Mouse (Mus musculus): ENCODE data around the gene Clip3.

Gene Clip3

DNA sequence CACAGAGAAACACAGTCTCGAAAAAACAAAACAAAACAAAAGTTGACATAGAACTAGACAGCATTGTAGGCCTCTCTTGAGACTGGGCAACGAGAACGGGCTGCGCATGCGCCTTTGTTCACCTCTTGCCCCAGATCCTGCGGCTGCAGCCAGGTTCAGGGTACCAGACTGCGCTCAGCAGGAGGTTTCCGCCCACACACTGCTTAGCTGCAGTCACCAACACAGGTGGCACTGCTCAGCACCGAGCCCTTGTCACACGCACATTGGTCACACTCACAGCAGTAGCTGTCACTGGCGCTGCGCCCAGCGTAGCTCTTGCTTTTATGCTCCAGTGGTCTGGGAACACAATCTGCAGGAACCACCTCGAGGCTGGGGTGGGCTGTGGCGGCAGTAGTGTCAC lies 35.6 kb downstream of the Clip3 start:
- DNase-seq: peak; percentile 73 to 82

DNA sequence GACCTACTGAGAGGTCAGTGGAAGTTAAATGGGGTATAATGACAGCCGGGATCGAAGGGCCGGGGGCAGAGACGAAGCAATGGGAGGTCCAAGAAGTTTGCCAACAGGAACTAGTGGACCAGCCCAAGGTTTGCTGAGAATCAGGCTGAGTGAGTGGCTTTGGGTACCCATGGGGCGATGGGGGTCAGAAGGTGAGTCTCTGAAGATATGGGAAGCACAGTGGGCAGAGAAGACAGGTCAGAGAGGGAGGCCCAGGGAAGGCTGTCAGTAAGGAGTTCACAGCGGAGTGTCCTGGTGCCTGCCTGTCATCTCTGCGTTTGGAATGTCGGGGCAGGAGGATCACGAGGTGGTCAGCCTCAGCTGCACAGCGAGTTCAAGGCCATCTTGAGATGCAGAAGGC lies 36.9 kb downstream of the Clip3 start:
- no peak for DNase-seq

DNA sequence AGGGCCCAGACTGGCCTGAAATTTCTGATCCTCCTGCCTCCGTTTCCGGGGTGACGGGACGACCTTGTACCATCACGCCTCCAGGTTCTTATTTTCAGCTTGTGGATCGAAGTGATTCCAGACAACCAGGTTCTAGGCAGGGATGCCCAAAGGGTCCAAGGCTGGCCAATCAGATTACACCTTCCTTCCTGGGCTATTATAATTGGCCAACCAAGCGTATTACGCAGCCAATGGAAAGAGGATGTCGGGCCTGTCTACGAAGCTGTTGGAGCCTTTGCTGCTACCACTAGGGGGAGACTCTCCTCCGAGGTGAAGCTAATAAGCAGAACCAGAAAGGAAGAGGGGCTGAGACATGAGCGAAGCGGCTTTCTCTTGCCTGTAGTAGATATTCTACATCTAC lies 40.4 kb downstream of the Clip3 start:
- DNase-seq: peak; percentile 79 to 90

DNA sequence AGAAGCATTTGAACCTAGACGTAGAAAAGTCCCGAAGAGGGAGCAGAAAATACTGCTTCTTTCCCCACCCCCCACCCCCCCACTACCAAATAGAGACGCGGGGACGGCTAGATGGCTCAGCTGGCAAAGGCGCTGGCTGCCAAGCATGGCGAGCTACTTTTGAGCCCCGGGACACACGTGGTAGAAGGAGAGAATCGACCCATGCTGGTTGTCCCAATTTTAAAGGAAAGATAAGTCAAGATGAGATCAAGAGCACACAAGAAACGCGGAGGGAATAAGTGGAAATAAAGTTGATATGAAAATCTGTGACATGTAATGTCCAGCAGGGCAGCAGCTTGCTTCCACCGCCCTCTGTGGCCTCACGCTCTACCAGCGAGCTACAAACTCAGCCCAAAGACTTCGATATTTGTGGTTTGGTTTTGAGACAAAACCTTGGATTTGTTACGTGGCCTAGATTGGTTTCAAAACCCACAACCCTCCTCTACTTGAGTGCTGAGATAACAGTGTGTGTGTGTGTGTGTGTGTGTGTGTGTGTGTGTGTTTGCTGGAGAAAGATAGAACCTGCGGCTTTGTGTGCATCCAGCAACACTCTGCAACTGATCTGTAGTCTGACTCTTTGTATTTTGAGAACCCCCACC lies 41.2 kb downstream of the Clip3 start:
- no peak for DNase-seq

DNA sequence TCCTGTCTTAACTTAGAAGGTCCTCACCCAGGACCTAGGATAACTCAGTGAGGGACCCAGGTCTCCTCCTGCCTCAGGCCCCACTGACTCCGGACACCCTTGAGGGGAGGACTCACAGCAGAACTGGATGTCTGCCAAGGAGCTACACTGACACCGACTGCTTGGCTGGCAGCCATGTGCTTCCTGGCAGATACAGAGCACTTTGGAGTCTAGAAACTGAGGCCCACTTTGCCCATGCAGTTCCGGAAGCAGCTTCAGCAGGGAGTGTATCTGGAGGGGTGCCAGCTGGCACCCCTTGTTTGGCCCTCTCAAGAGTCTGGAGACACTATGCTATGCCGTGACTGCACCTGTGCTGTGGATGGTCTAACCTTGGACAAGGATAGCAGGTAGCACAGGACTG lies 41.9 kb downstream of the Clip3 start:
- peak; percentile 73 to 81 for DNase-seq

DNA sequence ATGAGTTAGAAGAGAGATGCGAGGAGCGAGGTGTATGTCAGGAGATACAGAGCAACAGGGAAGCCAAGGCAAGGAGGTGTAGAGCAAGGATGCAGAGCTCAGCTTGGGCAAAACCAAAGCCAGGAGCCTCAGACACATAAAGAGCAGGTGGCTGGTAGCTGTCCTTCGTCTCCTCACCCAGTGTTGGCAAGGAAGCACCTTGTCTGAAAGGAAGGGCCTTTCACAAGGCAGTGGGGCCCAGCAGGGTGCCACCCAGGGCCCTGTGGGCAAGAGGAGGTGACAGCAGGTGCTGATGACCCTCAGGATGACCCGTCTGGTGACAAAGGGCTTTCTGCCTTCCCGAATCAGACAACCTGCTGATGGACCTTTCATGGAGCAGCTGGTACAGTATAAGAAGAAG lies 43.0 kb downstream of the Clip3 start:
- DNase-seq: no peak

DNA sequence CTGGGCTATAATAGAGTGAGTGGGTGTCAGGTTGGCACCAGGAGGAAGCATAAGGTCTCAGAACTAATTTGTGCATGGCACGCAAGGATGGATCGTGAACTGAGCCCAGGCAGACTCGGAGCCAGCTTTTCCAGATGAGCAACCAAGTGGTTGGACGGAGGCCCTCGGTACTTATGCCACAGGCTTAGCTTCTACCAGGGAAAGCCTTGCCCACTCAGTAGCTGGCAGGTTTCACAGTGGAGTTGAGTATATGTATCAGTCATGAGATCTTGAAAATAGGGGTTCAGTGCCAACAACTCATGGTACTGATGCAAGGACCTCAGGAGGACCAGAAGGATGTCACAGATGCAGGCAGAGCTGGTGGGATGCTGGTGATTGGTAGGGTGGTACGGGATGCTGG lies 44.2 kb downstream of the Clip3 start:
- DNase-seq: no peak

DNA sequence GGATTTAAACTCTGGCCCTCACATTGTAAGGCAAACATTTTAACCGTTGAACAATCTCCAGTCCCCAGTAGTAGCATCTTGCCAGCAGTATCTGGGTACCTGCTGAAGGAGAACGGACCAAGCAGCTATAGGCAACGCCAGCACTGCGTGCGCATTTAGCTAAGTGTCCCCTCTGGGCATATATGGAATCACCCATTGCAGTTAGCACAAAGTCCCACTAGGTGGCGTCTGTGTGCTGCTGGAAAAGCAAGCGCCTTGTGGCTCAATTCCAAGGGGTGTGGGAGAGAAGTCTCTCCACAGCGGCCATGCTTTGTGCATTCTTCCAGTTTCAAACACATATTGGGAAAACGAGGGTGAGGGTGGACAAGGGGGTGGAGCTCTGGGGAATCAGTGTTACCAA lies 44.9 kb downstream of the Clip3 start:
- peak; percentile 93 to 95 for DNase-seq

DNA sequence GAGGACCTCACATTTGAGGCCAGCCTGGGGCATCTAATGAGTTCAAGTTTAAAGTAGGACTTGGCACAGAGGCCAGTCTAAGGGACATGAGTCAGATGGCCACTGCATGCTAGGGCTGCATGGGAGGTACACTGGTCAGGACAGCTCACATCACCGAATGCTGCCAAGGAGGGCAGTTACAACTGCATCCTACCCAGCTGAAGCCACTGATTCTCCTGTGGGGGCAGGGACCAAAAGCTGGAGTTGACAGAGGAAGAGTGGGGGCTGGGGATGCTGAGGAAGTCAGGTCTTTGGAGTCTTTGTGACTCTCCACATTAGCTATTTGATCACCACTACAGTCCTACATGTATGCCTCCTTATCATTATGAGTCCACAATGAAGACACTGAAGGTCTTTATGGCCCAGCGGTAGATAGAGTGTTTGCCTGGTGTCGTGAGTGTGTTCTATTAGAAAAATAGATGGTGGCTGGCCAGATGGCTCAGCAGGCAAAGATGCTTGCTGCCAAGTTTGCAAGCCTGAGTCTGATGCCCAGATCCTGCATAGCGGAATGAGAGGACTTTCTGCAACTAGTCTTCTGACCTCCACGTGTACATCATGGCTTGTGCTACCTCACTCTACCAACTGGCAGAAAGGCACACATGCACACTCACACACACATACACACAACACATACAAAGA lies 48.0 kb downstream of the Clip3 start:
- DNase-seq: no peak

DNA sequence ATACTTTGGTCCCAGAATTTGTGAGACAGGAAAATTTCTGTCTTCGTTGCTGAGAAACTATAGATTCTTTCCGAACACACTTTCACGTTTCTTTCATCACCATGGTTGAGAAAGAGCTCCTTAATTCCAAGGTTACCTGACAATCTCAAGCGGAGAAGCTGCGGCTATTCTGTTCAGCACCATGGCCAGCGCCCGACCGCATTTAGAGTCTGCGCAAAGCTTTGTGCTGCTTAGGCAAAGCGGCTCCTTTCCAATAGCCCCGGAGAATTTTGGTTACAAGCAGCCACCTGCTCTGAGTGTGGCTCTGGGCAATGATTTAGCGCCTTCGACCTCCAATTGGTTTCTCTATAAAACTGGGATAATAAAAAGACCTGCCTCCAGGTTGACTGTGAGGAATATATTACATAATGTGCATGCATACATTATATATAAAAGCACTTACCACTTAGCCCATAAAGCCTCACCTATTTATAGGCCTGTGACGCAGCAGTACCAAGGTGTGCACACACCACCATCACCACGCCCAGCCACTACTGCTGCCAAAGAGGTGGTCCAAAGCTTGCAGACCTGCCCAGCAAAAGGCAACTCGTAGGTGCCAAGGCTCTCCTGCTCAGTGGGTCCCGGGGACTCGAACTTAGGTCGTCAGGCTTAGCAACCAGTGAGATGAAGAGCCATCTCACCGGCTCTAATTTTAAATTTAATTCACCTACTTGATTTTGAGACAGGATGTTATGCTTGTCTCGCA lies 55.3 kb downstream of the Clip3 start:
- peak; percentile 92 to 93 for DNase-seq

DNA sequence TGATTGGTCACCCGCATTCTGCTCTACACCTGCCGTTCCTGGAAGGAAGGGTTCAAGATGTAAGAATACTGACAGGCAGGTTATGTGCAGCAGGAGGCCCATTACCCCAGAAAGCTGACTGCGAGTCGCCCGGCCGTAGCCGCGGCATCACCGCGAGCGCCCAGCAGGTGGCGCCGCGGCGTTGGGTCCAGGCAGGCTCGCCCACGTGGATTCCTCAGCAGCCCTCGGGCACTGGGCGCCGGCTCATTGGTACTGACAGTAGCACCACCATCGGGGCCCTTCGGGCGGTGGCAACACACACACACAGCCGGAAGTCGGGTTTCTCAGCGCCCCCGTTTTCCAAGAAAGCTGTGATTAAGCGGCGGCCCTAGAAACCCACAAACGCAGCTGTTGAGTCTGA lies 56.3 kb downstream of the Clip3 start:
- peak; percentile 79 to 85 for DNase-seq

DNA sequence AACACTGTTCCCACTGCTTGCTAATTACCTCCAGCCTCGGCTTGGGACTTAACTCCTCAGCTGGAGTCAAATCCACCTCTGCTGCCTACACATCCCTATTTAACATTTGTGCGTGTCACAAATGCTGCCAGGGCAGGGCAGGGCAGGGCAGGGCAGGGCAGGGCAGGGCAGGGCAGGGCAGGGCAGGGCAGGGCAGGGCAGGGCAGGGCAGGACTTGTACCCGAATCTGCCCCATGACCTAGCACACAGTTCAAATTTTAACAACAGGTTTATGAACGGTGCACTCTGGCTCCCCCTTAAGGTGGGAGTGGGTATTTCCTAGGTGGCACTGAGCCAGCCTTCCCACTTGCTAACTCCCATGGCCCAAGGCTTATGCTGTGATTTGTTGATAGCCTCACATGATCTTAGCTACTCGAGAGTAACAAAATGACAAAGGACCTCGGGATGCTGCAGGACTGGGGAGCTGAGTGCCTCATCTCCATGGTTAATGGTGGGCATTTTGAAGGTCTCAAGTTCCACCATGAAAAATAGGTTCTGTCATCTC lies 61.8 kb downstream of the Clip3 start:
- peak; percentile 78 to 83 for DNase-seq

DNA sequence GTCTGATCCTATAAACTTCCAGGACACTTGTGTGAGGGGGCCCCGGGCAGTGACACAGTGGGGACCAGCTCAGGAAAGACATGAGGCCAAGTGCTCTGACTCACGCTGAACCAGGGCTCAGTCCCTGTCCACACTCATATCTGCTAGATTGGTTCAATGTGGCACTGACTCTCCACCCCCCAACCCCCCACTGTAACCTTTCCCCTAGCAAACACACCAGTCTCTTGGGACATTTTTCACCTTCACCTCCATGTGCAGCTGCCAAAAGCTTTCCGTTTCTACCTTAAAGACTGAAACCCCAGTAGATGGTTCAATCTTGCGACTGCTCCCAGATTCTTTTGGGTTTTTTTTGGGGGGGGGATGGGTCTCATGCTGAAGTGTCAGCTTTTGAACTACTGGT lies 62.5 kb downstream of the Clip3 start:
- DNase-seq: no peak

All from kidney, postnatal 4 days (tissue).